Mouse (Mus musculus) small intestine, adult 2 months (tissue): ENCODE results near the gene Trap1.

Source experiments
- CTCF ChIP-seq: fragments of 200-500 bp; IDR thresholded peaks from 2 replicates; pipeline ENCODE4 v1.5.1; 2012; ENCODE audit warnings: low read depth, mild to moderate bottlenecking, control low read depth, inconsistent platforms, low read length, moderate library complexity, mixed read lengths; ENCODE audit not compliant: insufficient replicate concordance, insufficient read length; ENCODE audit errors: extremely low read depth
- POLR2A ChIP-seq: fragments of 200-500 bp; IDR thresholded peaks from 2 replicates; pipeline ENCODE4 v1.6.1; 2012; ENCODE audit warnings: low read depth, mild to moderate bottlenecking, control low read depth, inconsistent platforms, low read length, moderate library complexity

- TF ChIP-seq CTCF (no peak), POLR2A (no peak)
Measured at GRCm38 (mm10) chr16:4027211-4027610, 50.4 kb downstream of the Trap1 start.
